Mouse (Mus musculus): Measurements from ENCODE around the gene Gm20388. TPM values are rescaled to one million over a fixed set of nuclear protein-coding genes. Genes with fewer than 3 reads are reported as not detected.
A peak's percentile ranks its signal among the peaks of the same experiment; 100 is the strongest.

The Gm20388 gene
- polyA plus RNA-seq, 1 experiment from 2014 or later = 5.3 TPM

DNA sequence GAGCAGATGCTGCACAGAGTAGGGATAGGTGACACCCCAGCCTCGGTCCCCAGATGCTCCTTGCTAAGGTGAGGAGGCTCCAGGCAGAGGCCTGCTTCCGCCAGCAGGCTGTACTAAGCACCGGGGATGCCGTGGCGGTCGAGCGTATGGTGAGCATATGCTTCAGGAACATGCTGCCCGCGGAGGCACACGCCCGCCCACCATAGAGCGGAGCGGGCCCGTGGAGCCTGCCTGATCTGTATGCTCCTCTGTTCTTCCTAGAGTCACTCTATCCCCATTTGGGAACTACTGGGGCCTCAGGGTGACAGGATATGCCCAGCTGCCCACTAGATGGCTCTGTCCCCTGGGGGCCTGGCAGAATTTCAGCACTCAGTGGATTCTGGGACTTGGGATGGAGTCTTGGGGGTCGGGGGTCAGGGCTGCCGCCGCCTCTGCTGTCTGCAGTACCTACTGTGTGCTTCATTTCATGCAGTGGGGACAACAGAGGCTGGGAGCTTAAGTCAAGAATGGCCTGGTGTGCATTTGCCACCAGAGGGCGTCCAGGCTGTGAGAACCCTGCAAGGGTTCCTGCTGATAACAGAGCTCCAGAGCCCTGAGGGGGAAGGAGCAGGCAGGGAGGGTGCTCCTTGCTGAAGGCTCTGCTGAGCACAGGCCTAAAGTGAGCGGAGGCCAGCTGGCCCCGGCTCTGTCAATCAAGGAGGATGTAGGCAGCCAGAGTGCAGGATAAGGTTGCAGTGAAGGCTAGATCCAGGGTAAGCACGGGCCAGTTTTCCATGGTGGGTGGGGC lies 377.7 kb downstream of the Gm20388 start:
- Histone ChIP-seq H3K4me2 (peak overlapping the region; percentile 34), H3K27me3 (replicated peaks; ENCODE audit: control insufficient read depth, insufficient read depth, low read length) (no peaks in the 10 kb centered on the region), H3K4me1 (replicated peaks; ENCODE audit: control insufficient read depth, insufficient read depth, low read length) (peaks cover 71% of the 10 kb centered on the region), H3K27ac (ENCODE audit: low read depth, low read length) (peak overlapping the region; percentile 40), H3K9me3 (ENCODE audit: control insufficient read depth, low read length) (no peaks in the 10 kb centered on the region), H3K9ac (ENCODE audit: low read depth, low read length) (peak overlapping the region; percentile 26; the same call in 1 of the 2 replicates), H3K36me3 (ENCODE audit: control insufficient read depth, insufficient read depth, low read length) (no peaks in the 10 kb centered on the region), H3K4me3 (ENCODE audit: low read depth, low read length) (peak overlapping the region; percentile 7; the same call in 1 of the 2 replicates)
- 36% methylated on average over 21 of the region's 21 CpGs for WGBS
- DNase-seq (ENCODE audit: low spot score) (peak; percentile 78), ATAC-seq (replicated peaks; ENCODE audit: low FRiP score) (peak; percentile 72)

GRCm38 (mm10) chr8:120289191-120289590 lies 378.6 kb downstream of the Gm20388 start:
- no peaks in the 10 kb centered on the region for H3K9me3 ChIP-seq (ENCODE audit: control insufficient read depth, low read length)
- H3K36me3 ChIP-seq (ENCODE audit: control insufficient read depth, insufficient read depth, low read length) = no peaks in the 10 kb centered on the region
- whole genome bisulfite sequencing = 77% methylated on average over 7 of the region's 7 CpGs
- H3K9ac ChIP-seq (ENCODE audit: low read depth, low read length) = no peak overlapping the region
- peak overlapping the region; percentile 31 for H3K4me2 ChIP-seq
- peak overlapping the region; percentile 40 for H3K27ac ChIP-seq (ENCODE audit: low read depth, low read length)
- no peak for DNase-seq (ENCODE audit: low spot score)
- peaks cover 72% of the 10 kb centered on the region for H3K4me1 ChIP-seq (replicated peaks; ENCODE audit: control insufficient read depth, insufficient read depth, low read length)
- ATAC-seq (replicated peaks; ENCODE audit: low FRiP score) = no peak
- no peaks in the 10 kb centered on the region for H3K27me3 ChIP-seq (replicated peaks; ENCODE audit: control insufficient read depth, insufficient read depth, low read length)
- H3K4me3 ChIP-seq (ENCODE audit: low read depth, low read length) = no peak overlapping the region

DNA sequence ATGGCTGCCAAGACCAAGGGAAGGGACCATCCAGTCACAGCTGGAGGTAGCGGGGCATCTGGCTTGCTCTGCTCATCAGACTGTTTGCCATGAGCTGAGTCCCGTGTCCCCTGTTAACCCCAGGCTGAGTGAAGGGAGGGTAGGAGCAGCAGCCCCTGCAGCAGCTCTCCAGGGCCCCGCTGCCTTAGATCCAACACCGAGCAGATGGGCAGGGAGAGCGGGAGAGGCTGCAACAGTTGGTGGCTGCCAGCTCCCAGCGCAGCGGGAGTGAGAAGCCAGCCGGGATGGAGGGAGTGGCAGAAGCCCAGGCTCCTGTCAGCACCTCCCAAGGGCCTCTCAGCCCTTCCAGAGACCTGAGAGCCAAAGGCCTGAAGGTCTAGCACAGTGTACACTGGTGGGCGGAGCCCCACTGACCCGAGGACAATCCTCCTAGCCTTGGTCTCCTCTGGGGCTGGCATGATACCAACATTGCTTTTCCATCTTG lies 379.1 kb downstream of the Gm20388 start:
- no peak overlapping the region; the same call in 1 of the 2 replicates for H3K4me3 ChIP-seq (ENCODE audit: low read depth, low read length)
- 60% methylated on average over 10 of the region's 10 CpGs for WGBS

GRCm38 (mm10) chr8:120290614-120291013 lies 380.0 kb downstream of the Gm20388 start:
- Histone ChIP-seq H3K9me3 (ENCODE audit: control insufficient read depth, low read length) (no peaks in the 10 kb centered on the region), H3K4me3 (ENCODE audit: low read depth, low read length) (no peak overlapping the region), H3K27ac (ENCODE audit: low read depth, low read length) (peak overlapping the region; percentile 40; the same call in 1 of the 2 replicates), H3K36me3 (ENCODE audit: control insufficient read depth, insufficient read depth, low read length) (no peaks in the 10 kb centered on the region), H3K4me2 (peak overlapping the region; percentile 32), H3K9ac (ENCODE audit: low read depth, low read length) (peak overlapping the region; percentile 45), H3K27me3 (replicated peaks; ENCODE audit: control insufficient read depth, insufficient read depth, low read length) (no peaks in the 10 kb centered on the region), H3K4me1 (replicated peaks; ENCODE audit: control insufficient read depth, insufficient read depth, low read length) (peaks cover 72% of the 10 kb centered on the region)
- no peak for DNase-seq (ENCODE audit: low spot score)
- ATAC-seq (replicated peaks; ENCODE audit: low FRiP score) = no peak
- 76% methylated on average over 15 of the region's 15 CpGs for WGBS

More for the DNA sequence above, 379.1 kb downstream of the Gm20388 start:
- Histone ChIP-seq H3K27ac (ENCODE audit: low read depth, low read length) (peak overlapping the region; percentile 40), H3K4me2 (peak overlapping the region; percentile 31), H3K4me1 (replicated peaks; ENCODE audit: control insufficient read depth, insufficient read depth, low read length) (peaks cover 72% of the 10 kb centered on the region), H3K9me3 (ENCODE audit: control insufficient read depth, low read length) (no peaks in the 10 kb centered on the region), H3K36me3 (ENCODE audit: control insufficient read depth, insufficient read depth, low read length) (no peaks in the 10 kb centered on the region), H3K27me3 (replicated peaks; ENCODE audit: control insufficient read depth, insufficient read depth, low read length) (no peaks in the 10 kb centered on the region), H3K9ac (ENCODE audit: low read depth, low read length) (no peak overlapping the region; the same call in 1 of the 2 replicates)
- no peak for ATAC-seq (replicated peaks; ENCODE audit: low FRiP score)
- no peak for DNase-seq (ENCODE audit: low spot score)

DNA sequence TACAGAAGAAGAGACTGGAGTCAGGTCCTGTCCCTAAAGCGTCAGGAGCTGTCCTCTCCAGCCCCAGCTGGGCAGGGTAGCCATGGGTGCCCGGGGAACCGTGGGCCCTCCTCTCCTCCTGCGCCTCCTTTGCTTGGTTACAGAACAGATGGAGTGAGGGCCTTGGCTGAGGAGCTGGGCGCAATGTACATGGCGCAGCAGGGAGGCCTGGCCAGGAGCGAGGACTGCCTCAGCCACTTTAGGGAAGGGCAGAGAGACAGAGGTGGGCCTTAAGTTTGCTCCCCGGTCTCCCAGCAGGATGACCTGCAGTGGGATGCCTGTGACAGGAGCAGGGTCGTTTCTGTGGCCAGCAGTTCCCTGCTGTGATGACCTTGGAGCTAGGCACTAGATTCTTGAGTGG lies 381.0 kb downstream of the Gm20388 start:
- peak overlapping the region; percentile 55; the same call in 1 of the 2 replicates for H3K4me3 ChIP-seq (ENCODE audit: low read depth, low read length)
- H3K27ac ChIP-seq (ENCODE audit: low read depth, low read length) = peak overlapping the region; percentile 99; the same call in 1 of the 2 replicates
- ATAC-seq (replicated peaks; ENCODE audit: low FRiP score) = no peak

GRCm38 (mm10) chr8:120292316-120293107 lies 381.9 kb downstream of the Gm20388 start:
- DNase-seq (ENCODE audit: low spot score) = no peak
- no peaks in the 10 kb centered on the region for H3K27me3 ChIP-seq (replicated peaks; ENCODE audit: control insufficient read depth, insufficient read depth, low read length)
- H3K9me3 ChIP-seq (ENCODE audit: control insufficient read depth, low read length) = no peaks in the 10 kb centered on the region
- peak overlapping the region; percentile 99 for H3K27ac ChIP-seq (ENCODE audit: low read depth, low read length)
- no peaks in the 10 kb centered on the region for H3K36me3 ChIP-seq (ENCODE audit: control insufficient read depth, insufficient read depth, low read length)
- peak overlapping the region; percentile 77 for H3K4me2 ChIP-seq
- peak overlapping the region; percentile 55 for H3K4me3 ChIP-seq (ENCODE audit: low read depth, low read length)
- no peak for ATAC-seq (replicated peaks; ENCODE audit: low FRiP score)
- H3K9ac ChIP-seq (ENCODE audit: low read depth, low read length) = peak overlapping the region; percentile 77
- WGBS = 59% methylated on average over 8 of the region's 8 CpGs
- peaks cover 87% of the 10 kb centered on the region for H3K4me1 ChIP-seq (replicated peaks; ENCODE audit: control insufficient read depth, insufficient read depth, low read length)

More for the DNA sequence above, 381.0 kb downstream of the Gm20388 start:
- H3K9ac ChIP-seq (ENCODE audit: low read depth, low read length) = peak overlapping the region; percentile 77
- peak overlapping the region; percentile 77 for H3K4me2 ChIP-seq
- H3K36me3 ChIP-seq (ENCODE audit: control insufficient read depth, insufficient read depth, low read length) = no peaks in the 10 kb centered on the region
- H3K9me3 ChIP-seq (ENCODE audit: control insufficient read depth, low read length) = no peaks in the 10 kb centered on the region
- DNase-seq (ENCODE audit: low spot score) = no peak
- H3K4me1 ChIP-seq (replicated peaks; ENCODE audit: control insufficient read depth, insufficient read depth, low read length) = peaks cover 81% of the 10 kb centered on the region
- WGBS = 88% methylated on average over 9 of the region's 9 CpGs
- H3K27me3 ChIP-seq (replicated peaks; ENCODE audit: control insufficient read depth, insufficient read depth, low read length) = no peaks in the 10 kb centered on the region

DNA sequence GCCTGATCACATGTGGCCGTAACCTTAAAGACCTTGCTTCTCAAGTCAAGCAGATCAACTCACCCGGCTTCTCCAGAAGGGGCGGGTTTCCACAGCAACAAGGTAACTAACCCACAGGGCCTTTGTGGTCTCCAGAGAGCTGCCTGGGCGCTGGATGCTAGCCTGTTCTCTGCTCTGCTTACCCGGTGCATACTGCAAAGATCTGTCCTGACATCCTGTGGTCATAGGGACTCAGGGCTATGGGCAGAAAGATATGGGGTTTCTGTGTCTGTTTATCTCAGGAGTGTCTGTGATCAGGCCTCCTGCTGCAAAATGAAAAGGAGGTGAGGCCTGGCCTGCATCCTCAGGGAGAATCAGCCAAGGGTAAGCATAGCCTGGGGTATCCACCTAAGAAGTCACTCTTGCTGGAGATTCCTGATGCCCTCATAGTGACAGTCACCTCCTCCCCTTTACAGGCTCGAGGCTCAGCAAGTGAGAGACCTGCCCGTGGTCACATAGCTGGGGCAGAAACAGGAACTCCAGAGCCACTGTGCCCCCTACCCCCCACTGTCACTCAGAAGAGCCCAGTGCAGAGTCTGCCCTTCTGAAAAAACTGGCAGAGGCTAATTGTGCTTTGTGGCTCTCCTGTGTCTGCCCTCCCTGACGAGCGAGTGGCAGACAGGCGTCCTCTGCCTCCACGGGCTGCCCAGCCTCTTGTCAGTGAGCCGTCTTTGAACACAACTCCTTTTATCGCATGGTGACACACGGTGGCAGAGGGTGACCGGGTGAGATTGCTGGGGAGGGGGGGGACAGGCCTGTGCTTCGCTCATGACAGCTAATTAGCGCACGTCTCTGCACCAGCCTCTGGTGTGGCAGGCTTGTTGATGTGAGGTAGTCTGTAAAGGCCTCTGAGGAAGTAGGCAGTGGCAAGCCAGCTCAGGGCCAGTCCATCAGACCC lies 383.0 kb downstream of the Gm20388 start:
- Histone ChIP-seq H3K4me1 (replicated peaks; ENCODE audit: control insufficient read depth, insufficient read depth, low read length) (peaks cover 82% of the 10 kb centered on the region), H3K9ac (ENCODE audit: low read depth, low read length) (peak overlapping the region; percentile 77), H3K9me3 (ENCODE audit: control insufficient read depth, low read length) (no peaks in the 10 kb centered on the region), H3K4me3 (ENCODE audit: low read depth, low read length) (peak overlapping the region; percentile 55), H3K27ac (ENCODE audit: low read depth, low read length) (peak overlapping the region; percentile 99), H3K36me3 (ENCODE audit: control insufficient read depth, insufficient read depth, low read length) (no peaks in the 10 kb centered on the region), H3K4me2 (peak overlapping the region; percentile 77), H3K27me3 (replicated peaks; ENCODE audit: control insufficient read depth, insufficient read depth, low read length) (no peaks in the 10 kb centered on the region)
- ATAC-seq (replicated peaks; ENCODE audit: low FRiP score) (peak; percentile 86), DNase-seq (ENCODE audit: low spot score) (peak; percentile 76)
- 24% methylated on average over 18 of the region's 18 CpGs for WGBS
